Mouse (Mus musculus): Measurements from ENCODE around the gene Rdh9. TPM values are rescaled to one million over a fixed set of nuclear protein-coding genes. Genes with fewer than 3 reads are reported as not detected.
A peak's percentile ranks its signal among the peaks of the same experiment; 100 is the strongest.
"Not testable (repeated sequence)": the region's sequence is repeated elsewhere in the genome, so short reads cannot be mapped to it uniquely, and the experiment has no call there.

Gene Rdh9
- total RNA-seq, 2 experiments from 2014 or later = not detected

DNA sequence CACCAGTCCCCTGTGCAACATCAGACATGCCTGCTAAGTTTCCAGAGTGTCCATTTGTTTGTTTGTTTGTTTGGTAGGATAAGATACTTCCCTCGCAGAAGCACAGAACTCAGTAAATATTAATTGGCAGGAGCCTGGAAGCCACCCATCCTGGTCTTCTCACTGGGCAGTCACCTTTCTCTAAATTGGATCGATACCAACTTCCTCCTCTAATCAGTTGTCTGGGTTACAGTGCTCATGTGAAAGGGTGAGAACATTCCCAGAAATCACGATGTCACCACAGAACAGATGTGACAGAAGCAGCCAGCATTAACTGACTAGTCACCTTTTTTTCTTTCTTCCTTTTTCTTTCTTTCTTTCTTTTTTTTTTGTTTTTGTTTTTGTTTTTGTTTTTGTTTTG, 20.9 kb upstream of the Rdh9 start:
- DNase-seq = no peak
- intact Hi-C loops (cut with DNase I) = no loop called here

GRCm38 (mm10) chr10:127755770-127756468, 20.3 kb upstream of the Rdh9 start:
- intact Hi-C loops (cut with DNase I) = no loop called here
- peak; percentile 33 to 34 for DNase-seq

GRCm38 (mm10) chr10:127759181-127760110, 16.7 kb upstream of the Rdh9 start, which contains the start of the genes Rdh1 and Rdh16f1:
TSS of gene Rdh1 (plus strand) at chr10:127759721.
TSS of gene Rdh16f1 (plus strand) at chr10:127759787.
- DNase-seq = no peak
- intact Hi-C loops (cut with DNase I) = no loop called here

DNA sequence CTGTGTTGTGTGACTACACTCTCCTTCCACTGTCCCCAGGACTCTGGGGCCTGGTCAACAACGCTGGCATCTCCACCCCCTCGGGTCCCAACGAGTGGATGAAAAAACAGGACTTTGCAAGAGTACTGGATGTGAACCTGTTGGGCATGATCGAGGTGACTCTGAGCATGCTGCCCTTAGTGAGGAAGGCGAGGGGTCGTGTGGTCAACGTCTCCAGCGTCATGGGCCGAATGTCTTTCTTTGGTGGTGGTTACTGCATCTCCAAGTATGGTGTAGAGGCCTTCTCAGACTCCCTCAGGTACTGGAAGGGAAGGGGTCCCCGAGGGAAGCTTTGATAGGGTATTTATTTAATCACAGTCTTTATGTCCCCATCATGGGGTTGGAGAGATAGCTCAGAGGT, 13.3 kb upstream of the Rdh9 start:
- intact Hi-C loops (cut with DNase I); DNase-seq: not testable (repeated sequence)

DNA sequence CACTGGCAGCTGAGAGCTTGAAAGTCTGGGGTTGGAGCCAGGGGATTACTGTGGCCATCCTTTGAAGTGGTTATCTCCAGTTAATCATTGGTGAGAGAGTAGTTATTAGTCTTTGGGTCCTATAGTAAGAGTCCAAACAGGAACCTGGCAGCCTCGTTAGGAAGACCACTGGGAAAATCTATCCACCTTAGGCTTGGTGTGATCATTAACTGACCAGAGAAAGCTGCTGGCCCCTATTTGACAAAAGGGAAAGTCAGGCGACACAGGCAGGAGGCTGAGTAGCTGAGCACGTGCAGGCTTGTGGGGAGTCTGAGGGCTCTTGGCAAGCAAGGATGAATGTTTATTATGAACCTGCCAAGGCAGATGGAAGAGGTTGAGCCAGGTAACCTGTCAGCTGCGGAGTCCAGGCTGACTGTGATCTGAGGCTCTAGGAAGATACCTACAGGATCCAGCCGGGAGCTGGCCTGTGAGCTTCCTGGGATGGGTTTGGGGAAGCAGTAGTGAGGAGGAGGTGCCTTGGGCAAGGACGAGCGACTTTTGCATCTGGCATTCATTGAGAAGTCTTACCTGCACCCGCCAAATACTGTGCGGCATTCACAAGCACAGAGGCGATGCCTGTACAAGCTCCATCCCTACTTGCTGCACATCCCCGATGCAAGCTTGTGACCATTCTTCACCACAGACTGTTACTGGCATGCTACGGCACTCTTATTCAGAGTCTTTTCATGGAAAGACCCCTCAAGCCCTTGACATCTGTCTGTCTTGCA, 12.1 kb upstream of the Rdh9 start:
- intact Hi-C loops (cut with DNase I) = no loop called here
- no peak for DNase-seq

- intact Hi-C loops (cut with DNase I) = no loop called here
- no peak for DNase-seq
Measured at GRCm38 (mm10) chr10:127766564-127766963, 9.6 kb upstream of the Rdh9 start.

DNA sequence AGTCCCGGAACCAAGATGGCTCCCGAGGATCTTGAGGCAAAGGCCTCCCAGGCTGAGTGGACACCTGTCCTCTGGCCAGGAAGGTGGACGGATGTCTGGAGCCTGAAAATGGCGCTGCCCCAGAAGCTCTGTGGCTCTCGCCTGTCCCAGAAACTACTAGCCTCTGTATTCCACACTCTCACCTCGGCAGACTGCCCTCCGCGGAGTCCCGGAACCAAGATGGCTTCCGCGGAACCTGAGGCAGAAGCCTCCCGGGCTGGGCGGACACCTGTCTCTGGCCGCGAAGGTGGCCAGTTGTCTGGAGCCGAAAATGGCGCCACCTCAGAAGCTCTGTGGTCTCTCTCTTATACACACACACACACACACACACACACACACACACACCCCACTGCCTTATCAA, 6.1 kb downstream of the Rdh9 start:
- DNase-seq; intact Hi-C loops (cut with DNase I): not testable (repeated sequence)

GRCm38 (mm10) chr10:127785411-127785810, 9.2 kb downstream of the Rdh9 start:
- DNase-seq; intact Hi-C loops (cut with DNase I): not testable (repeated sequence)

DNA sequence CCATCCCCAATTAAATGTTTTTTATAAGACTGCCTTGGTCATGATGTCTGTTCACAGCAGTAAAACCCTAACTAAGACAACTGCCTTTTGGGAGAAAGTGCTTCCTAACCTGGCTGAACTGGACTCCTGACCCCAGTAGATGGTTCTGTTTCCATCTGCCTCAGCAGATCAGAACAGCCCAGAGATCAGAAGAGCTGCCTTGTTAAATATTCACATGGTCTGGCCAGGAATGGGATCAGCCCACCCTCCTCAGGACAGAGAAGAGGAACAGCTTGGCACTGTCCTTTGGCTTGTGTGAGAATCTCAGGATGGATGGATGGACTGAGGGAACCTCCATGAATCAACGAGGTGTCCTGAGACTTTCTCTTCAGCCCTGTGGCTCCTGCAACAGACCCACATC, 23.1 kb downstream of the Rdh9 start:
- intact Hi-C loops (cut with DNase I) = no loop called here
- no peak for DNase-seq

DNA sequence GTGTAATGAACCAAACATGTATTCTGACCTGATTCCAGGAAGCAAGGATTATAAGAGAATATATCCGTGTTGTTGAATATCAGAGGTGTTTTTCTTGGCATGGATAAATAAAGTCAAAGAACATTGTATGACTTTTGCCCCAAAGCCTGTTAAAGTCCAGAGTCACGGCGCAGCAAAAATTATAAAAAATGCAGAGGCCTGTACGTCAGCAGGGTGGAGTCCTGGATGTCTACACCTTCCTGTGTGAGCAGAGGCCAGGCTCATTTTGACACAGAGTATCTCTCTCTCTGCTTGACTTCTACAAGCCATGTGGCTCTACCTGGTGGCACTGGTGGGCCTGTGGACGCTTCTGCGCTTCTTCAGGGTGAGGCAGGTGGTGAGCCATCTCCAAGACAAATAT, 24.7 kb downstream of the Rdh9 start, which contains the start of gene Rdh16:
Gene Rdh16, plus strand, starts transcription at position 262 of the 400 bp plus-strand sequence.
- intact Hi-C loops (cut with DNase I) = no loop called here
- no peak for DNase-seq

DNA sequence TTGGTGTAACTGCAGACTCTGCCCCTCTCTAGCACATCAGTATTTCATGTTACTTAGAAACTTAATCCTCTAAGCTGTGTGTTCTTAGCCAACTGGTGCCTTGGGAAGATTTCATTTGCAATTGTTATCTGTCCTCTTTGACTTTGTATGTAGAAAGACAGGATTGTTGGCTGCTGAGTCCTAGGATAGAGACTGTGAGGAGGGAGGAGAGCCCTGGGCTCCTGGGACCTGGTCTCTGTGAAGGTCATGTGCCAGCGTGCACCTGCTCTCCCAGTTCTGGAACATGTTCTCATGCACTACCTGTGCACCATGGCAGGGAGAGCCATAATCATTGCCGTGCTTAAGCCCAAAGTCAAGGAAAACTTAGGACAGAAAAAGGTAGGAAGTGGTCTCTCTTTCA, 25.4 kb downstream of the Rdh9 start:
- intact Hi-C loops (cut with DNase I) = no loop called here
- DNase-seq = no peak

GRCm38 (mm10) chr10:127802236-127802635, 26.1 kb downstream of the Rdh9 start:
- DNase-seq = no peak
- intact Hi-C loops (cut with DNase I) = no loop called here

DNA sequence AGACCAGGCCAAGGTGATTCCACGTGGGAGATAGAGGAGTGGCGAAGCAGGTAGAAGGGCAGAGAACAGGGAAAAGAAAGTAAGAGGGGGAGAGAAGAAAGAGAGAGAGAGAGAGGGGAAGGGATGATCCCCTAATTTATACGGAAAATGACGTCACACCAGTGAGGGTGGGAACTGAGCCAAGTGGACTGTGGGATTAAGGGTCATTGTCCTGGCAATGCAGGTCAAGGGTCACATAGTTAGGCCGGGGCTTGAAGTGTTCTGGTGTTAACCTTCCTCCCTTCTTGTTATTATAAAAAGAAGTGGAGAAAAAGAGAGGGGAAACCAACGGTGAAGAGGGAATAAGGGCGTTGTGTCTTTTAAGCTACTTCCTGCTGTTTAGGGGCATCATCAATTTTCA, 28.2 kb downstream of the Rdh9 start:
- intact Hi-C loops (cut with DNase I) = no loop called here
- DNase-seq = no peak

DNA sequence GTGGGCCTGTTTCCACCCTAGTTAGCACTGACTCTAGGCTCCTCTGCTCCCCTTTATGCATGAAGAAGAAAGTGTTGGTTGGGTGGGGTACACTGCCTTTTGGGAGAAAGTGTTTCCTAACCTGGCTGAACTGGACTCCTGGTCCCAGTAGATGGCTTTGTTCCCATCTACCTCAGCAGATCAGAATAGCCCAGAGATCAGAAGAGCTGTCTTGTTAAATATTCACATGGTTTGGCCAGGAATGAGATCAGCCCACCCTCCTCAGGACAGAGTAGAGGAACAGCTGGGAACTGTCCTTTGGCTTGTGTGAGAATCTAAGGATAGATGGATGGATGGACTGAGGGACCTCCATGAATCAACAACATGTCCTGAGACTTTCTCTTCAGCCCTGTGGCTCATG, 39.7 kb downstream of the Rdh9 start:
- intact Hi-C loops (cut with DNase I) = no loop called here
- no peak for DNase-seq

DNA sequence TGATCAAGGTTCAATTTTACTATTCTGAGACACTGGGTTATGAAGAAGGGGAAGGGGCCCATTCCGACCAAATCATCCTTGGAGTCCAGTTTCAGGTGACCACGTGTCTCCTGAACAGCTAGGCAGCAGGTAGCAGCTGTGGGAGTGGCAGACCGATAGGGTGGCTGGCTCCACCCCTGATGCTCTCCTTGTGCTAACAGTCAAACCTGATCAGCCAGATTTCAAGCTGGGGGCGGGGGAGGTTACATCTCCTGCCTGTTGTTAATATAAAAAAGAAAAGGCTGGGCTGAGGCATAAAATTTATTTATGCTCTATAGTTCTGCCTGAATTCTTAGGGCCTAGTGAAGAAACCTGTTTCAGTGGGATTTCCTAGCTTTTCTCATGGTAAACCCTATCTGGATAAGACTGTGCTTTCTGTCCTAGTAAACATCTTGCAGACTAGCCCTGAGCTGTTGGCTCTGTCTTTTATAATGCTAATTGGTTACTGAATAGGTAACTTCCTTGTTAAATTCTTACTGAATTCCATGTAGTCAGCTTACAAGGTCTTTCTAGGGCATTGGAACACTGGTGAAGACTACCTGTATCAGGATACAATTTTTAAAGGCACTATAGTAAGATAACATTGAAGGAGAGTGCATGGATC, 41.2 kb downstream of the Rdh9 start:
- DNase-seq; intact Hi-C loops (cut with DNase I): not testable (repeated sequence)

DNA sequence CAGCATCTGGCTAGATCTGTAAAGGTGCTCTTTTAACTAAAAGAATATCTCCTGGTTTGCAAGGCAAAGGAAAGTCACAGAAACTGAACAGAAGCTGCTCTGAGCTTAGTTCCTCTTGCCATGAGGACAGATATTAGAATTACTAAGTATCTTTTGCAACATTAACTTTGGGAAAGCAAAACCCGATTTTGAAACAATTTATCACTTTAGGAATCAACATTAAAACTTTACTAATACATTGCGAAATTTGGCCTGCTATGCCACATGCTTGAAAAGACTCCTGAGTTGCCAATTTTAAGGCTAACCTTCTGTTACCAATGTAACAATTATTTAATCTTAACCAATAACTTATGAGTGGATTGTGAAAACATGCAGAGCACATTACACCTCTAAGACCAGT, 45.6 kb downstream of the Rdh9 start:
- intact Hi-C loops (cut with DNase I) = not testable (repeated sequence)

DNA sequence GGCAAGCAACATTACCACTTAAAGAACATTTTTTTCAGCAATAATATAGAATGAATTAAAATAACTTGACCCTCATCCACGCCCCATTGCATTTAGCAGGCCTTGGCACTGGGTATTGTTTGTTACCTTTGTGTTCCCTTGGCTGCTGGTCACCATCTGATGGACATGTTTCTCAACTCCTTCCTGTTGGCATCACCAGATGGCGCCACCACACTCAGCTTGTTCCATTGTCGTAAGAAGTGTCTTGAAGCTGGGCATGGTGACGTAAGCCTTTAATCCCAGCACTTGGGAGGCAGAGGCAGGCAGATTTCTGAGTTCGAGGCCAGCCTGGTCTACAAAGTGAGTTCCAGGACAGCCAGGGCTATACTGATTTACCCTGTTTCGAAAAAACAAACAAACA, 49.2 kb downstream of the Rdh9 start:
- intact Hi-C loops (cut with DNase I) = no loop called here
- peak in 1 of 2 experiments; percentile 7 for DNase-seq

More for the DNA sequence above, 45.6 kb downstream of the Rdh9 start:
- DNase-seq = not testable (repeated sequence)

- intact Hi-C loops (cut with DNase I) = no loop called here
- no peak for DNase-seq
Measured at GRCm38 (mm10) chr10:127829121-127829520, 52.9 kb downstream of the Rdh9 start.

DNA sequence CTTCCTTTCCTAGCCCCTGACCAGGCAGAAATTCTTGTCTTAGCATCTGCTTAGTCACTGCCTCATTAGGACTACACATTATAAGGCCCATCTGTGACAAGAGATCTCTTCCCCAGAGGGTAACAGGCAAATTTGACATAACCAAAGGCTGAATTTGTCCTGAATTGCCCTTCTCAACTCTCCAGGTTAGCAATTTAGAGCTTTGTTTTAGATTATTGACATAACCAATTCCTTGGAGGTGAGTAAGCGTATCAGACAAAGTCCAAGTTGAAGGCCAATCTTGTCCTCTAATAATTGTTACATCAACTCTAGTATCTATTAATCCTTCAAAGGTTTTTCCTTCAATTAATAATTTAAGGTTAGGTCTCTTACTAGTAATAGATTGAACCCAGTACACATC, 58.0 kb downstream of the Rdh9 start:
- DNase-seq; intact Hi-C loops (cut with DNase I): not testable (repeated sequence)

GRCm38 (mm10) chr10:127835292-127835691, 59.1 kb downstream of the Rdh9 start:
- DNase-seq = no peak
- intact Hi-C loops (cut with DNase I) = no loop called here

All from heart, postnatal 14 days (tissue).